ENCODE assay signal across 41 mouse cellular contexts in genomic region chr17:31668306-31668705, GRCm38 (mm10). TPM values are rescaled to one million over a fixed set of nuclear protein-coding genes. Genes with fewer than 3 reads are reported as not detected.
"Had no signal": no experiment of that assay in that cellular context is flagged by ENCODE, and none has a peak within 500 bp of the region (broad histone marks: within the 10 kb centered on the region; RNA-seq: fewer than 3 reads in every experiment).

No protein-coding gene starts in this region.

- H3K27me3 ChIP-seq: limb, embryonic 12.5 days; limb, embryonic 15.5 days; liver, embryonic 12.5 days; lung, embryonic 15.5 days; midbrain, embryonic 12.5 days; midbrain, embryonic 13.5 days; midbrain, embryonic 15.5 days; neural tube, embryonic 12.5 days had no signal

- H3K4me1 ChIP-seq: limb, embryonic 12.5 days; liver, embryonic 13.5 days; lung, embryonic 15.5 days; midbrain, embryonic 15.5 days had no signal

- H3K4me3 ChIP-seq: left cerebral cortex, adult 2 months; limb, embryonic 12.5 days; limb, embryonic 15.5 days; liver, embryonic 12.5 days; liver, embryonic 13.5 days; liver, embryonic 15.5 days; lung, embryonic 15.5 days; megakaryocyte, embryonic 14.5 days; midbrain, embryonic 10.5 days; midbrain, embryonic 12.5 days; midbrain, embryonic 13.5 days; midbrain, embryonic 15.5 days; myocyte; neural tube, embryonic 12.5 days had no signal

- H3K9me3 ChIP-seq: limb, embryonic 12.5 days; limb, embryonic 15.5 days; liver, embryonic 12.5 days; liver, embryonic 13.5 days; liver, embryonic 15.5 days; lung, embryonic 15.5 days; megakaryocyte, embryonic 14.5 days; midbrain, embryonic 10.5 days; midbrain, embryonic 12.5 days; midbrain, embryonic 13.5 days; midbrain, embryonic 15.5 days; neural tube, embryonic 12.5 days had no signal

- DNase-seq: left cerebral cortex, postnatal 4 days; liver; liver, embryonic 13.5 days; liver, postnatal 0 days; lung, adult 18-20 months; lung, adult 2 months; lung, embryonic 14.5 days; lung, postnatal 10 days; lung, postnatal 14 days; lung, postnatal 36 days; lung, postnatal 4 days; midbrain, embryonic 14.5 days had no signal

- H3K4me2 ChIP-seq: limb, embryonic 12.5 days; limb, embryonic 15.5 days; liver, embryonic 11.5 days; liver, embryonic 12.5 days; liver, embryonic 13.5 days; liver, embryonic 15.5 days; lung, embryonic 14.5 days; lung, embryonic 15.5 days; midbrain, embryonic 11.5 days; midbrain, embryonic 12.5 days; midbrain, embryonic 13.5 days; midbrain, embryonic 15.5 days; neural tube, embryonic 12.5 days had no signal

- H3K36me3 ChIP-seq: limb, embryonic 12.5 days; limb, embryonic 15.5 days; liver, embryonic 12.5 days; liver, embryonic 13.5 days; liver, embryonic 15.5 days; lung, embryonic 15.5 days; midbrain, embryonic 10.5 days; midbrain, embryonic 12.5 days; midbrain, embryonic 13.5 days; midbrain, embryonic 15.5 days; neural tube, embryonic 12.5 days had no signal

- H3K27ac ChIP-seq: left cerebral cortex, adult 2 months; limb, embryonic 12.5 days; limb, embryonic 15.5 days; liver, embryonic 12.5 days; liver, embryonic 13.5 days; liver, embryonic 14.5 days; liver, embryonic 15.5 days; lung, embryonic 15.5 days; macrophage; midbrain, embryonic 10.5 days; midbrain, embryonic 12.5 days; midbrain, embryonic 13.5 days; midbrain, embryonic 15.5 days; neural tube, embryonic 12.5 days had no signal

- ATAC-seq: liver, embryonic 12.5 days; liver, postnatal 0 days; lung, postnatal 0 days; midbrain, embryonic 13.5 days; midbrain, embryonic 15.5 days; midbrain, embryonic 16.5 days had no signal

- H3K9ac ChIP-seq: limb, embryonic 12.5 days; limb, embryonic 15.5 days; liver, embryonic 12.5 days; liver, embryonic 13.5 days; liver, embryonic 14.5 days; liver, embryonic 15.5 days; liver, postnatal 0 days; lung, embryonic 14.5 days; lung, embryonic 15.5 days; midbrain, embryonic 12.5 days; midbrain, embryonic 13.5 days; midbrain, embryonic 15.5 days; neural tube, embryonic 12.5 days had no signal

RNA-seq across cellular contexts. Expression of gene Cryaa, which starts 9.3 kb away (rescaled TPM):
- total RNA-seq: left cerebral cortex, adult 2 months; left cerebral cortex, postnatal 25 days; left cerebral cortex, postnatal 36 days; liver, adult 2 months; megakaryocyte progenitor cell, adult 5-6 weeks; megakaryocyte, adult 5-6 weeks; megakaryocyte-erythroid progenitor cell, adult 5-6 weeks; monocyte, adult 5-6 weeks had no signal
- polyA plus RNA-seq: limb, embryonic 11.5 days; liver, adult 2 months; liver, embryonic 11.5 days; liver, embryonic 12.5 days; liver, embryonic 13.5 days; liver, embryonic 14.5 days; liver, embryonic 15.5 days; liver, embryonic 16.5 days; liver, postnatal 0 days; lung, embryonic 14.5 days; lung, embryonic 15.5 days; macrophage; midbrain, embryonic 10.5 days; midbrain, embryonic 11.5 days; midbrain, embryonic 12.5 days; midbrain, embryonic 13.5 days; midbrain, embryonic 14.5 days; myocyte; neural tube, embryonic 11.5 days; neural tube, embryonic 12.5 days had no signal

RNA-seq across cellular contexts. Expression of gene Cbs, which starts 31.3 kb away (rescaled TPM):
- total RNA-seq: megakaryocyte progenitor cell, adult 5-6 weeks; megakaryocyte, adult 5-6 weeks; monocyte, adult 5-6 weeks had no signal
- polyA plus RNA-seq: macrophage had no signal
